Comparison of ENCODE assay signal across 8 mouse cellular contexts in the genomic region with DNA sequence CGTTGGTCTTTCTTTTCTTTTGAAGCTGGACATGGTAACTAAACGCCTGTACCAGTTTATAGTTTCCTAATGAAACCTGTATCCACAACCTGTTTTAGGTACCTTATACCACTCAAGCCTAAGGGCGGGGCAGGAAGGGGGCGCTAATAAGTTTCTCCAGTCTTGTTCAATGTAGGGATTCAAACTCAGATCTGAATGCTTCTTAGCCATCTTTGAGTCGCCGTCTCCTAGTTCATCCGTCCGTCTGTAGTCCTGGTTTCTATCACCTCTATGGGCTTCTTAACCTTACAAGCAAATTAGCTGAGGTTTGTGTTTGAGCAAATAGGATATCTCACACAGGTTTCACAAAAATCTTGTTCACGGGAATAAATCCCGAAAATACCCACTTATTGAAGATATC. TPM values are rescaled to one million over a fixed set of nuclear protein-coding genes. Genes with fewer than 3 reads are reported as not detected.
A peak's percentile ranks its signal among the peaks of the same experiment; 100 is the strongest.
DNase-seq lines count a peak whose midpoint lies in the region; ATAC-seq and TF ChIP-seq lines count a peak whose summit lies in the region.

No protein-coding gene starts in this region.

- H3K9me3 ChIP-seq in lung, embryonic 14.5 days (ENCODE audit: low read depth, low read length): no peaks in the 10 kb centered on the region
- H3K9me3 ChIP-seq in midbrain, embryonic 12.5 days: no peaks in the 10 kb centered on the region

- H3K27me3 ChIP-seq in lung, embryonic 14.5 days (ENCODE audit: insufficient read depth, low read length): no peaks in the 10 kb centered on the region
- no peaks in the 10 kb centered on the region for H3K27me3 ChIP-seq in midbrain, embryonic 12.5 days

- peaks cover 4% of the 10 kb centered on the region; the same call in 1 of the 2 replicates for H3K36me3 ChIP-seq in lung, embryonic 14.5 days (ENCODE audit: insufficient read depth)
- no peaks in the 10 kb centered on the region for H3K36me3 ChIP-seq in midbrain, embryonic 12.5 days

- no peak for TF ChIP-seq CTCF in lung, embryonic 14.5 days (IDR thresholded peaks at IDR 0.05; ENCODE audit: low read depth)

- no peak for ATAC-seq in lung, embryonic 14.5 days (ENCODE audit: insufficient read depth)
- peak; percentile 24; the same call in 1 of the 2 replicates for ATAC-seq in erythroblast, adult 5-6 weeks (replicated peaks; ENCODE audit: low FRiP score, poor library complexity, severe bottlenecking)
- ATAC-seq in midbrain, embryonic 12.5 days (ENCODE audit: low FRiP score, low read depth): no peak

- H3K9ac ChIP-seq in lung, embryonic 14.5 days: peak overlapping the region; percentile 93
- 0 out of 2 replicates have a peak overlapping the region, but pooled peaks have one; percentile 24 for H3K9ac ChIP-seq in midbrain, embryonic 12.5 days (replicated peaks)

- WGBS in lung, embryonic 14.5 days: 9% methylated on average over 10 of the region's 10 CpGs
- WGBS in midbrain, embryonic 12.5 days: 4% methylated on average over 10 of the region's 10 CpGs

- DNase-seq in lung, embryonic 14.5 days: no peak
- DNase-seq in lung, postnatal 25 days (ENCODE audit: low spot score): no peak
- peak; percentile 36 for DNase-seq in kidney, postnatal 10 days
- no peak for DNase-seq in urinary bladder, postnatal 36 days (ENCODE audit: low spot score in 2 of 2)
- no peak for DNase-seq in frontal cortex, adult 2 months (ENCODE audit: extremely low spot score in 1 of 2, low spot score in 1 of 2)
- DNase-seq in layer of hippocampus, adult 9-11 months: no peak

- peak overlapping the region; percentile 97 for H3K27ac ChIP-seq in lung, embryonic 14.5 days (ENCODE audit: low read depth)
- H3K27ac ChIP-seq in midbrain, embryonic 12.5 days (replicated peaks): peak overlapping the region; percentile 93

- H3K4me1 ChIP-seq in lung, embryonic 14.5 days (ENCODE audit: insufficient read depth): no peaks in the 10 kb centered on the region
- H3K4me1 ChIP-seq in midbrain, embryonic 12.5 days: peaks cover 29% of the 10 kb centered on the region

- peak overlapping the region; percentile 90 for H3K4me3 ChIP-seq in lung, embryonic 14.5 days (ENCODE audit: low read depth, low read length)
- H3K4me3 ChIP-seq in midbrain, embryonic 12.5 days: peak overlapping the region; percentile 75

- peak overlapping the region; percentile 70 for H3K4me2 ChIP-seq in lung, embryonic 14.5 days
- H3K4me2 ChIP-seq in midbrain, embryonic 12.5 days (replicated peaks): peak overlapping the region; percentile 69

RNA-seq across cellular contexts. Expression of a gene that starts 0.3 kb away (rescaled TPM):
- polyA plus RNA-seq in lung, embryonic 14.5 days (2014; fragmentation: Nextera tagmentation; extraction: Ambion mirVana): 12.0 and 12.8 TPM in 2 replicates
- 1.3 and 2.9 TPM in 2 replicates for total RNA-seq in erythroblast, adult 5-6 weeks (2015; ENCODE audit: low replicate concordance)
- total RNA-seq in erythroblast, adult 5-6 weeks (2017; ENCODE audit: low replicate concordance): 1.3 and 3.9 TPM in 2 replicates
- polyA plus RNA-seq in midbrain, embryonic 12.5 days (2016; fragmentation: Nextera tagmentation; extraction: Ambion mirVana): 19.7 and 20.1 TPM in 2 replicates
- polyA plus RNA-seq in frontal cortex, adult 2 months (2012; rRNA removed): 7.3 and 8.7 TPM in 2 replicates

RNA-seq across cellular contexts. Expression of a gene that starts 3.3 kb away (rescaled TPM):
- 75.3 and 78.0 TPM in 2 replicates for polyA plus RNA-seq in lung, embryonic 14.5 days (2014; fragmentation: Nextera tagmentation; extraction: Ambion mirVana)
- 20.8 and 28.2 TPM in 2 replicates for total RNA-seq in erythroblast, adult 5-6 weeks (2015; ENCODE audit: low replicate concordance)
- 46.0 and 52.7 TPM in 2 replicates for total RNA-seq in erythroblast, adult 5-6 weeks (2017; ENCODE audit: low replicate concordance)
- polyA plus RNA-seq in midbrain, embryonic 12.5 days (2016; fragmentation: Nextera tagmentation; extraction: Ambion mirVana): 107 and 109 TPM in 2 replicates
- polyA plus RNA-seq in frontal cortex, adult 2 months (2012; rRNA removed): 115 and 125 TPM in 2 replicates

RNA-seq across cellular contexts. Expression of a gene that starts 15.6 kb away (rescaled TPM):
- polyA plus RNA-seq in lung, embryonic 14.5 days (2014; fragmentation: Nextera tagmentation; extraction: Ambion mirVana): 0.43 and 0.47 TPM in 2 replicates
- total RNA-seq in erythroblast, adult 5-6 weeks (2015; ENCODE audit: low replicate concordance): 616 and 623 TPM in 2 replicates
- total RNA-seq in erythroblast, adult 5-6 weeks (2017; ENCODE audit: low replicate concordance): 920 and 955 TPM in 2 replicates
- 0.55 and 0.83 TPM in 2 replicates for polyA plus RNA-seq in midbrain, embryonic 12.5 days (2016; fragmentation: Nextera tagmentation; extraction: Ambion mirVana)
- polyA plus RNA-seq in frontal cortex, adult 2 months (2012; rRNA removed): not detected in 2 replicates
